Mouse (Mus musculus) retina, embryonic 14.5 days (tissue): Measurements from ENCODE around the gene Itpr1.

ENCODE experiments used
- DNase-seq: peaks from one replicate; pipeline ENCODE4 v3.0.0-alpha.2; 2015; ENCODE audit warnings: low spot score

Itpr1 gene

GRCm38 (mm10) chr6:108214294-108214925 is 1.5 kb downstream of the Itpr1 start:
- peak; percentile 53 for DNase-seq

DNA sequence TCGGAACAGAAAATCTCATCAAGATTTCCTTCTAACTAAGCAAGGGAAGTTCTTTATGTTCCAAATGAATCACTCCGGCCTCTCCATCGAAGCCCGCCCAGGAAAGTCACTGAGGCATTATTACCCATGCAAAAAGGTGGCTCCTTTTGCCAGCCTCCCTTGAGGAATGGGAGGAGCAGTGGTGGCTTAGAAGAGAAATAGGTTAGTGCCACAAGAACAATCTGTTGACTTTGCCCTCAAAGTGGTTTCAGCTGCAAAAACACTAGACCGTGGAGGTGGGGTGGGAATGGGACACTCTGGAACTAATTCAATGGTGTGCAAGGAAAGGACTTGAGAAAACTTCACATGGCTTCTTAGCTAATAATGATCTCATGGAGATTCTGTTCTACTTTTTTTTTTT is 3.2 kb downstream of the Itpr1 start:
- no peak for DNase-seq

DNA sequence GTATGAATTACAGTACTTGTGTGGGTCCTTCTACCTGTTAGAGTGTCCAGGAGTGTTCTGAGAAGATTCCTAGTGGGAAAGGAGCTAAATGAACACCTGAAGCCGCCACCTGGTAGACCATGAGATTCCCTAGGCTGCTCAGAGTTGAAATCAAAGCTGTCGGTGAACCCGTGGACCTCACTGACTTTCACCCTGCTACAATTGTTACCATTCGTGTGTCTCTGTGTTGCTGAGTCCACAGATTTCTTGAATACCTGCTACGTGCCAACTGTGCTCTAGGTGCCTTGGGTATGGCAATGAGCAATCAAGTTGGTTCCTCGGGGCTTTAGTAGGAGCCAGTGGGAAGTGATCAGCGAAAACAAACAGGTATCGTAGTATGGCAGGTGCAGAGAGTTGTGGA is 3.9 kb downstream of the Itpr1 start:
- DNase-seq = no peak

- no peak for DNase-seq
These were observed 5.1 kb downstream of the Itpr1 start for GRCm38 (mm10) chr6:108217987-108218386.

DNA sequence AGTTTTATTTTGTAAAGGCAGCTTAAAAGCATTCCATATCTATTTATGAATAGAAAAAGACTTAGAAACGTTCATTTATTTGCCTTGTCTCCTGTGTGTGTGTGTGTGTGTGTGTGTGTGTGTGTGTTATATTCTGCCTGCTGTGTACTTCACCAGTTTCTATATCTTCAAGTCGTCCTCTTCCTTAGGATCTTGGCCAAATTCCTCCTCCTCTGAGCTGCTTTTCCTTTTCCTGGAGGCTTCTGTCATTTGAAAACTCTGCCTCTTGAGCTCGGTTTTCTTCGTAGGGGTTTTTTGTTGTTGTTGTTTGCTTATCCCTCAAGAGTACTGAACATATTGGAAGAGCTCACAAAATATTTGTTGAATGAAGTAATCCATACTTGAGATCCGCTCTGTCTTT is 9.5 kb downstream of the Itpr1 start:
- no peak for DNase-seq

GRCm38 (mm10) chr6:108222875-108223274 is 10.0 kb downstream of the Itpr1 start:
- no peak for DNase-seq

DNA sequence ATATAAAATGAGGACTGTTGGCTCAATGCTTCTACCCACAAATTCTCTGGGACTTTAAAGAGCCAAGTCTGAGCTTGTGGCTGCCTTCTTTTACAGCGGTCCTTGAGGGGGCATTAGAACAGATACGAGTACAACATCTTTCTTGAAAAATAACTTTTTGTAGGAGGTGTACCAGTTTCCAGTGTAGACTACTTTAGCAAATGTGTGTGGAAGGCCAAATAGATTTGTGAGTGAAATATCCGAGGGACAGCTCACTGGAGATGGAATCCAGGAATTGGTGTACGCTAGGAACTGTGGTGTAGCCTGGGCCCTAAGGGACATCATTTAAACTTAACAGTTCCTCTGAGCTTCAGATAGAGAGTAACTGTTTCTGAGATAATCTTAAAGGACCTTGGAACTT is 11.5 kb downstream of the Itpr1 start:
- no peak for DNase-seq

GRCm38 (mm10) chr6:108225027-108225426 is 12.1 kb downstream of the Itpr1 start:
- no peak for DNase-seq

GRCm38 (mm10) chr6:108226230-108226629 is 13.3 kb downstream of the Itpr1 start:
- DNase-seq = no peak

DNA sequence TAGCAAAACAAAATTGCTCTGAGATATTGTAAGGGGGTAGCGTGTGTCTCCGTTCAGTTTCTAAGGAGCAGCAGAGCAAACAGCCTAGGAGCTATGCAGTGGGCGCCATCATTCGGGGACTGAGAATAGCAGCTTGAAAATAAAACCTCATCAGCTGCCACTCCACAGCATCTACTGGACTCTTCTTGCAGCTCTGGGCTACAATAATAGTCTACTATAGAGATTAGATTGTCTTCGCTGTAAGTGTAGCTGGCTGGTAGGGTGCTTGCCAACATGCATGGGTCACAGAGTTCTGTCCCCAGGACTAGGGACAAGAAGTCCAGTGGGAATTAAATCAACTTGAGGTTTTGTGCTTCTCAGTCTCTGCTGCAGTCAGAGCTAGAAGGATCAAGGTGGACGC is 14.6 kb downstream of the Itpr1 start:
- DNase-seq = no peak

- no peak for DNase-seq
These were observed 15.2 kb downstream of the Itpr1 start for GRCm38 (mm10) chr6:108228048-108228447.

DNA sequence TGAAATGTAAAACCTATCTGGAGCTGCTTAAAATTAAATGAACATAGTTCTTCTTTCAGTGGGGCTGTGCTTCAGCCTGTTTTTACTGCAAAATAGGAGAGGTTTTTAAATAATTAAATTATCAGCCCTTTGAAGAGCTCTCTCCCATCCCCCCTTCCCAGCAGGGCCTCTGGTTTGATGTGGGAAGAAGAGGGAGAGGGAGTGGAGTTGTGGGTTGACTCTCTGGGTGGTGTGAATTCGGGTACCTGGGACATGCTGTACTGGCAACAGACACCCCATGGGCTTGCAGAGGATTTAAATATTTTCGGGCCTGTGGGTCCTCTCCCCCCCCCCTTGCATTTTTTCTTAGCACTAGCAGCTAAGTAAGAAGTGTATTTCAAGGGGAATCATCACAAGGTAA is 15.7 kb downstream of the Itpr1 start:
- DNase-seq = no peak

- no peak for DNase-seq
These were observed 17.7 kb downstream of the Itpr1 start for GRCm38 (mm10) chr6:108230608-108231007.

DNA sequence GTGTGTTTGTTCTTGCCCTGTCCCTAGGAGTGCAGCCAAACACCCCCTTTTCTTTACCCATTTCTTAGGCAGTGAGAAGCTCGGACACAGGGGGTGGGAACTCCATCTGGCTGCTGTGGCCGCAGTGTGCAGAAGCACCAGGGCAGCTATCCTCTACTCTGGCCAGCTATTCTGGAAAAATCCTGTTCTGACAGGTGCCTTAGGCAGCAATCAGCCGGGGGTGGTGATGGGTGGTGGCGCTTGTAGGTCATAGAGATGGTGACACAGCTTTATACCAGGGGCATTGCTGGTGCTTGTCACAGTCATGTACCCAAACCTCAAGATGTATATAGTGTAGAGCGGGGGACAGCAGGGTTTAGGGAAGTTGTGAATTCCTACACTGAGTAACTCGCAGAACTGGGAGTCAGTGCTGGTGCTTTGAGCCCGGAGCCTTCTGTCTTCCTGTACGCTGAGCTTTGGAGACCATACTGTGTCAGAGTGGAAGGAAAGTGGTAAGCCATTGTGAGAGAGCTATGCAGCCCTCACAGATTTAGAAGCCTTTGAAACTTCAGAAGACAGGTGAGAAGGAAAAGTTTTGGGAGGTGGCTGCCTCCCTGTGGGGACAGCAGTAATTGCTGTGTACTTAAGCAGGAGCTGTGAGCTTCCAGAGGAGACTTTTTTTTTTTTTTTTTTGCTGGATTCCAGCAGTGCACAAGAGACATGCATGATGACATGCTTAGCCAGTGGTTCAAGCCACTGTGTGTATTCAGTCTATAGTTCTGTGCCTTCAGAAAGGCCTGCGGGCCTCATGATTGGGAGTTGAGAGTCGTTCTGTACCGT is 19.2 kb downstream of the Itpr1 start:
- DNase-seq = no peak

GRCm38 (mm10) chr6:108233070-108233469 is 20.2 kb downstream of the Itpr1 start:
- DNase-seq = no peak

DNA sequence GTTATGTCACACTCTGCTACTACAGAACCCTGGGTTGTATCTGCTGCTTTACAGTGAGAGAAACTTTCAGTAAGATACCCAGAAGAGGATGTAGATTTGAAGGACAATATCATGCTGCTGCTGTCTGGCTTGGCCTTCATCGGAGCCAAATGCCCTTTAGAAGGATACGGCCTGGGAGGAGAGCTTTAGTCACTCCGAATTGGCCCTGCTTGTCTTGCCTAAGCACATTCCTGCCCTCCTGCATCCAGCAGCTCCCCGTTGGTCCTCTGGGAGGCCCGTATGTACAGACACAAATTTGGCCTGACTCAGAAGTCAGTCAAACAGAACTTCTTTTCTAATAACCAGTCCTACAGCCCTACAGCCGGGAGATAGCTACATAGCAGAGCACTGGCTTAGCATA is 21.6 kb downstream of the Itpr1 start:
- no peak for DNase-seq

GRCm38 (mm10) chr6:108235680-108236123 is 22.8 kb downstream of the Itpr1 start:
- DNase-seq = no peak

- DNase-seq = no peak
These were observed 23.6 kb downstream of the Itpr1 start for GRCm38 (mm10) chr6:108236411-108236921.

- no peak for DNase-seq
These were observed 24.1 kb downstream of the Itpr1 start for GRCm38 (mm10) chr6:108236996-108237395.

- DNase-seq = no peak
These were observed 24.7 kb downstream of the Itpr1 start for GRCm38 (mm10) chr6:108237585-108237984.

DNA sequence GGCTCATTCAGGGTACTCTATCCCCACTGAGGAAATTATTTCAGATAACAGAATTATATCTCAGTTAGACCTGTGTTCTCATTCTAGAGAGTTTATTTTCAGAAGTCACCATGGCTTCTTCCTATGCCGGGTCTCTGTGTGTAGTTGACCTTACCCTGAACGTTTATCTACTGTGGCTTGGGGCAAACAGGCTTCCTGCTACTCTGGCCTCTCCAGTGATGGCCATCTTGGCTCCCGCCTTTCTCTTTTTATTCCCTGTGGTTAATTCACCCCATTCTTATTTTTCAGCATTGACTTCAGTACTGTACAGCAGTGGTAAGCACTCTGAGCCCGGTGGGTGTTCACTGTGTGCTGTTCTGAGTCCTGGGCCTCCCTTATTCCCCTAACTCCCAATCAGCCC is 25.1 kb downstream of the Itpr1 start:
- DNase-seq = no peak

DNA sequence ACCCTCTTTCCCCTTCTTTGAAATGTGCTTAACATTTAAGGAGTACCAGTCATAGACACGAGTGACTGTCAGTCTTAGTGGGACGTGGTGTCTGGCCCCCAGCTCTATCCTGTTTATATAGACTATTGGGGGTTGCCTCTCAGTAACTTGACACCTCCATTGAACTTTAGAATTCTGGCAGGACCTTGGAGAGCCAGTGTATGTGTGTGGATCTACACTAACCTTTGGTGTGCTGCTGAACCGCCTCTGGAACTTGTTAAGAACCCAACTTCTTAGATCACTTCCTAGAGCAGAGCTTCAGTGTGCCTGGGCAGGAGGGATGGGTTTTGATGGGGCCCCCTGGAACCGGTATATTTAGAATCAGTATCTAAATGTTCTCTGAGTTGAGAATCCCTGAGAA is 26.2 kb downstream of the Itpr1 start:
- no peak for DNase-seq

DNA sequence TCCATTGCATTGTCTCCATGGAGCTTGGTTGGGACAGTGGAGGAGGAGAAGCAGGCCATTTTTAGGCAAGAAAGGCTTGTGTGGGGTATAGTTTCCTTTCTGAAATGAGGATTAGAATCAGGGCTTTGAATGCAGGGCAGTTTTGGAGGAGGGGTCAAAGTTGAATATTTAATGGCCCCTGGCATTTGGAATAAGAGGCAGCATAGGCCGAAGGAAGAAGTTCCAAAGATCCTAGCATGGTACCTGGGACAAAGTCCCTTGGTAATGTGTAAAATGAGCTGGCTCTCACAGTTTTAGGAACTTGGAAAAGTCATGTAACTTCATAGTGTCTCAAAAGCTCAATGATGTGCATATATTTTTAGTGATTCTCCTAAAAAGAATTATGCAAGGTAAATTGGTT is 27.1 kb downstream of the Itpr1 start:
- no peak for DNase-seq
